Mouse (Mus musculus) retina, embryonic 14.5 days (tissue): ENCODE measurements around the gene Olfr1224-ps1.
"Not testable (repeated sequence)": the region's sequence is repeated elsewhere in the genome, so short reads cannot be mapped to it uniquely, and the experiment has no call there.

ENCODE experiments used
- DNase-seq: peaks from one replicate; pipeline ENCODE4 v3.0.0-alpha.2; 2015; ENCODE audit warnings: low spot score

Olfr1224-ps1 gene

DNA sequence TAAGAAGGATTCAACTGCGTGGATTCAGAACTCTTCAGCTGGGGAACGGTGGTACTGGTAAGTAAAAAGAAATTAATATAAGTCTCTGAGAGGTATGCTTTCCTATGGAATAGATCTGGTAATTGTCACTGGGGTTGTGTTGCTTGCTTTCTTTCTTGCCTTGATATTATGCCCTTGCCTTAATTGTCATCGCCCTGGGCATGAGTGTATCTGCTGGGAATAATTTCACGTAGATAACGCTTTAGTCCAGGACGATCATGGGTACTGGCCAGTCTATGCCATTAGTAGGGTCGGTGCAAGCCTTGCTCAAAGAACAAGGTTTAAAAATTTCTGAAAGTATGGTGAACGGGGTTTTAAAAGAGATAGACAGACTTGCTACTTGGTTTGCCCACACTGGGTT lies at the start of gene Olfr1224-ps1:
TSS of gene Olfr1224-ps1 (minus strand) at position 101 of the 400 bp plus-strand sequence.
- not testable (repeated sequence) for DNase-seq

DNA sequence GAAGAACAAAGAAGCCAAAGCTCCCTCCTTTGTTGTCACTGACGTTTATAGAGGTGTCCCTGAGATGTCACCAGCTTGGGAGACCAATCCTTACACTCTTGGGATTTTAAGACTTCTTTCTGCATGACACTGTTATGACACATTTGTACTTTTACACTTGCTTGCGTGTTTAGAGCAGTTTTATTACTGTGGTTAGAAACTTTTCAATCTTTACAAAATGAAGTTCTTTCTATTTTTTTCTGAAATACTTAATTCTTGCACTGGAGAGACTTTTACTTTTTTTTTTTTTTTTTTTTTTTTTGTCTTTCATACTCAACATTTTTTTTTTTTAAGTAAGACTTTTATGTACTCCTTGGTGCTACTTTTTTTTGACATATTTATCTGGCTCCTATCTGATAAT lies 36.1 kb upstream of the Olfr1224-ps1 start, which contains the start of gene Olfr1226:
TSS of gene Olfr1226 (minus strand) at position 101 of the 400 bp plus-strand sequence.
- no peak for DNase-seq

DNA sequence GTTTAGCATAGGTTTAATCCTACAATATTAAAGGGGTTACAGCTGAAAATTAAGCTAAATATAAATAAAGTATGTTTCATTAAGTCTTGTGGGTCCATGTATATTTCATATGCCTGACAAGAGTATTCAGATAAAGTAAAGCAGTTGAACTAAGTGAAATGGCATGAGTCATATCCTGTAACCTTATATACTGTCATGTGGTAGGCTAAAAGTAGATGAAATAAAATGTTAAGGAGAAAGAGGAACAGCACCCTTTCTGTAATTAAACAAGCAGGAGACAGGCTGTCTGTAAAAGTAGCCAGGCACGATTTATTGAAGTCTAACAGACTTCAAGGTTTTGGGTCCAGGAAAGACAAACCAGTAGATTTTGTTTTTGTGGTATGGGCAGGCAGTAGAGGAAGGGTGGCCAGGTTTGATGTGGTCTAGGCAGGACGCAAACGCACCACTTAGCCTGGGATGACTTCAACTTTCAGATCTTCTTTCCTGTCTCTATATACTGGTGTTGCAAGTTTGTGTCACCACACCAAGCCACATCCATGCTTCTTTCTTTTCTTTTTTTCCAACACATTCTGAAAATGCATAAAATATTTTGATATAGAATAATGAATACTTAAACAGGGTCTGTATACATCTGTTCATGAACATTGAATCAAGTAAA lies 32.6 kb upstream of the Olfr1224-ps1 start:
- DNase-seq, result no peak

DNA sequence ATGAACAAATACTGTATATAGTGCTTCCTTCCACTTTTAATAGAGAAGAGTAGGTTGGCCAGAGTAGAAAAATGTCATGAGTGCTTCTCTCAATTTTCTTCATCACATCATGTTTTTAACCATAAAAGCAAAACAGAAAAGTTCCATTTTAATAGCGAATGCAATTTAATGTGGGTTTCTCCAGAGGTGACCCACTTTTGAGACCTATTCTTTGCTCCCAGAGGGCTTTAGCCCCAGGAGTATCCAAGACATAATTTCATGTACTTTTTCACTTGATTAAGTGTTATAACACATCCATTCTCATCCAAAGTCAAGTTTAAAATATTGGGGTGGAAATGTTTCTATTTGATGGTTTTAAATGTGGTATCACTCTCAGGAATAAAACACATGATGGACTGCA lies 10.7 kb upstream of the Olfr1224-ps1 start, which contains the start of gene Olfr1225:
TSS of gene Olfr1225 (minus strand) at position 101 of the 400 bp plus-strand sequence.
- no peak for DNase-seq

DNA sequence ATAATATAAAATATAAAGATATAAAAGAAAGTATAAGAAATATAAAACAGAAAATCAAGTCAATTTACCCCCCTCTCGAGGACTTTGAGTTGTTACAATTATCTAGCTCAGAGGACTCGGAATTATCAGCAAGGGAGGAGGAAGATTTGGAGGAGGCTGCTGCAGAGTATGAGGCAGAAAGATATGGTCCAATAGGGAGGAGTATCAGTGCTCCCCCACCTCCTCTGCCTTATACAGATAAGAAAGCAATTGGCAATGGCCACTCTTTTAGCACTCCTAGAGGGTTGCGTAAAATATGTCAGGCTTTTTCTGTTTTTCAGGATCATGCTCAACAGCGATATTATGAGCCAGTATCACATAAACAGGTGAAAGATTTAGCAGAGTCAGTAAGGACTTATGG lies 820 bp upstream of the Olfr1224-ps1 start:
- DNase-seq, result not testable (repeated sequence)

DNA sequence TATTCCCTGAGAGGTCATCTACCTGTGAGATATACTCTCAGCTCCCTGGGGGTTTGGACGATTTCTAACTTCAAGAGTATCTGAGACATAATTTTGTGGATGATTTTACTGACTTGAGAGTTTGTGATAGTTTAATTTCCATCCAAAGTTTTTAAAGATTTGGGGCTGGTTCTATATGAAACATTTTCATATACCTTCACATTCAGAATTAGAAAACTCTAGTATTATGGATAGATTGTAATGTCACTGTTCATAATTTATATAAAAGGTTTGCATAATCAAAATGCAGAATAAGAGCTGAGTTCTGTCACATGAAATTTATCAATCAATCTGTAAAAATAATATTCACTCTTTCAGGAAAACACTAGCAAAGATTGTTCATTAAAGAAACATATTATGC lies 12.4 kb downstream of the Olfr1224-ps1 start, which contains the start of gene Olfr1223:
TSS of gene Olfr1223 (minus strand) at position 101 of the 400 bp plus-strand sequence.
- no peak for DNase-seq

DNA sequence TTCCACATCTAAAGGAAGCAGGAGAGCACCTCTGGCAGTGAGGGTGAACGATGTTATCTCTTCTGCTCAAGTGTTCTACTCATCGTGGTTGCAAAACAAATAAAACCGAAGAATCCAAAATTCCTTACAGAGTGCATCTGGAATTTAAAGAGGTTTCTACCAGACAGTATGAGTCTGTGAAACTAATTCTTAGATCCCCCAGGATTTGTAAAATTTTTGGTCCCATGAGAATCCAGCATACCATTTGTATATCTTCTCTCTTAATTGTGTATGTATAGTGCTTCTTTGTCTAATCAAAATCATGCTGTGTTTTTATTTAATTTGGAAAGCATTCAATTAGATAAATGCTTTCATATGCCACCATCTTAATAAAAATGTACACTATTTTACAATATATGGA lies 30.9 kb downstream of the Olfr1224-ps1 start, which contains the start of gene Olfr1222:
TSS of gene Olfr1222 (minus strand) at position 101 of the 400 bp plus-strand sequence.
- DNase-seq, result no peak

DNA sequence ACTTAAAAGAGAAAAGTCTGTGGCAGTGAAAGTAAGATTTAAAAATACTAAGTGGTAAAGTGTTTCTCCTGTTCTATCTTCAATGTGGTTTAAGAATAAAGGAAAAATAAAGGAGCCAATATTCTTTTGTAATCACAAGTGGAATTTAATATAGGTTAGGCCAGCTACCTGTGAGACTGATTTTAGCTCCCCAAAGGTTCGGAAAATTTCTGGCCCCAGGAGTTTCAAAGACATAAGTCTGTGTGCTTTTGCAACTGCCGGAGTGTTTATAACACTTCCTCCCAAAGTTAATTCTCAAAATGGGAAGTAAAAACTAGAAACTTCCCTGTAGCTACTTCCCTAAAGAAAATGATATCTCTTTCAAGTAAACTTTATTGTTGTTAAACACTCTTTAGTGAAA lies 46.7 kb downstream of the Olfr1224-ps1 start, which contains the start of gene Olfr1221:
TSS of gene Olfr1221 (minus strand) at position 101 of the 400 bp plus-strand sequence.
- no peak for DNase-seq

DNA sequence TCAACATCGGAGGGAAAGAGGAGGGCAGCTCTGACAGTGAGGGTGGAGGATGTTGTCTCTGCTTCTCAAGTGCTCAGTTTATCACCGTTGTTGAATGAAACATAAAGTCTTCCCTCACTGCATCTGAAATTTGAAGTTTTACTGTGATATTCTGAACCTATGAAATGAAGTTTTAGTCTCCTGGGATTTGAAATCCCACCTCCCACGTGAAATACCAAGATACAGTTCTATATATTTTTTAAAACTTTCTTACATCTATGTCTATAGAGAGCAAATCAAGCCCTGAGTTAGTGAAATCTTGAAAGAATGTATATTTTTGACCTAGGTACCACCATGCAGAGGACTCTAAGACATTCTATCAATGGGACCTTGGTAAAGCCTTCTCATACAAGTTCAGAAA lies 57.2 kb downstream of the Olfr1224-ps1 start, which contains the start of gene Olfr1220:
TSS of gene Olfr1220 (minus strand) at position 101 of the 400 bp plus-strand sequence.
- no peak for DNase-seq

DNA sequence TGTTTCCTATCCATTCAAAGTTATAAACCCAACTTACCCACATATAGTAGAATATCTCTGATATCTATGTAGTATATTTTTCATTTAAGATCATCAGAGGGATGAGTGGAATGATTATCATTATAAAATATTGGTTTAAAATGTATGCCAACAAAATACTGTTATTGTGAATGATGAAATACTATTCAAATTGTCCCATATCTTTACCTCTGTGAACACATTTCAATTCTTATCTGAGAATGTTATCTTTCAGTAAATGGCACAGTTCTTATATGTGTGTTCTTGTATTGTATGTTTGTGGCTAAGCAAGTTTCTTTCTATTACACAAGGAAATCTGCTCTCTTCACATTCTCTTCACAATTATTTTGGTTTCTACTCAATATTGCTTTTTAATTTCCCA lies 58.2 kb downstream of the Olfr1224-ps1 start:
- DNase-seq, result no peak
